Mouse (Mus musculus) lung, postnatal 14 days (tissue): ENCODE results near the gene Slc30a5.
"Not testable (repeated sequence)": the region's sequence is repeated elsewhere in the genome, so short reads cannot be mapped to it uniquely, and the experiment has no call there.

Source experiments
- DNase-seq: peaks from one replicate; pipeline ENCODE4 v3.0.0; 2021

Gene Slc30a5

GRCm38 (mm10) chr13:100832741-100833639 is at the start of gene Slc30a5:
Gene Slc30a5 (minus strand): TSS chr13:100833427.
- peak; percentile 99 for DNase-seq

GRCm38 (mm10) chr13:100881944-100882343 is 48.7 kb upstream of the Slc30a5 start:
- DNase-seq, result no peak

GRCm38 (mm10) chr13:100879806-100880205 is 46.6 kb upstream of the Slc30a5 start:
- DNase-seq, result no peak

- no peak for DNase-seq
Measured at GRCm38 (mm10) chr13:100879326-100879725, 46.1 kb upstream of the Slc30a5 start.

GRCm38 (mm10) chr13:100878264-100878663 is 45.0 kb upstream of the Slc30a5 start:
- no peak for DNase-seq

- no peak for DNase-seq
Measured at GRCm38 (mm10) chr13:100877703-100878102, 44.5 kb upstream of the Slc30a5 start.

GRCm38 (mm10) chr13:100875103-100875502 is 41.9 kb upstream of the Slc30a5 start:
- no peak for DNase-seq

- DNase-seq, result no peak
Measured at GRCm38 (mm10) chr13:100874588-100874987, 41.4 kb upstream of the Slc30a5 start.

GRCm38 (mm10) chr13:100873530-100873929 is 40.3 kb upstream of the Slc30a5 start:
- DNase-seq, result no peak

GRCm38 (mm10) chr13:100871445-100872171 is 38.4 kb upstream of the Slc30a5 start:
- no peak for DNase-seq

- no peak for DNase-seq
Measured at GRCm38 (mm10) chr13:100869813-100870212, 36.6 kb upstream of the Slc30a5 start.

- no peak for DNase-seq
Measured at GRCm38 (mm10) chr13:100866311-100866710, 33.1 kb upstream of the Slc30a5 start.

- no peak for DNase-seq
Measured at GRCm38 (mm10) chr13:100865744-100866143, 32.5 kb upstream of the Slc30a5 start.

GRCm38 (mm10) chr13:100863914-100864313 is 30.7 kb upstream of the Slc30a5 start:
- not testable (repeated sequence) for DNase-seq

- DNase-seq, result no peak
Measured at GRCm38 (mm10) chr13:100859117-100859516, 25.9 kb upstream of the Slc30a5 start.

GRCm38 (mm10) chr13:100854174-100854573 is 20.9 kb upstream of the Slc30a5 start:
- DNase-seq, result peak; percentile 53

GRCm38 (mm10) chr13:100853120-100853519 is 19.9 kb upstream of the Slc30a5 start:
- no peak for DNase-seq

- DNase-seq, result no peak
Measured at GRCm38 (mm10) chr13:100849137-100849536, 15.9 kb upstream of the Slc30a5 start.

- DNase-seq, result peak; percentile 13
Measured at GRCm38 (mm10) chr13:100846891-100847579, 13.8 kb upstream of the Slc30a5 start.

GRCm38 (mm10) chr13:100846254-100846653 is 13.0 kb upstream of the Slc30a5 start:
- DNase-seq, result no peak

GRCm38 (mm10) chr13:100843944-100844343 is 10.7 kb upstream of the Slc30a5 start:
- no peak for DNase-seq

- peak; percentile 59 for DNase-seq
Measured at GRCm38 (mm10) chr13:100843016-100843725, 9.9 kb upstream of the Slc30a5 start.

GRCm38 (mm10) chr13:100841741-100842140 is 8.5 kb upstream of the Slc30a5 start:
- DNase-seq, result no peak
